Mouse (Mus musculus): Measurements from ENCODE around the gene Cryab. TPM values are rescaled to one million over a fixed set of nuclear protein-coding genes. Genes with fewer than 3 reads are reported as not detected.

Cryab gene
- polyA plus RNA-seq, 1 experiment from 2014 or later: 10.1 TPM

DNA sequence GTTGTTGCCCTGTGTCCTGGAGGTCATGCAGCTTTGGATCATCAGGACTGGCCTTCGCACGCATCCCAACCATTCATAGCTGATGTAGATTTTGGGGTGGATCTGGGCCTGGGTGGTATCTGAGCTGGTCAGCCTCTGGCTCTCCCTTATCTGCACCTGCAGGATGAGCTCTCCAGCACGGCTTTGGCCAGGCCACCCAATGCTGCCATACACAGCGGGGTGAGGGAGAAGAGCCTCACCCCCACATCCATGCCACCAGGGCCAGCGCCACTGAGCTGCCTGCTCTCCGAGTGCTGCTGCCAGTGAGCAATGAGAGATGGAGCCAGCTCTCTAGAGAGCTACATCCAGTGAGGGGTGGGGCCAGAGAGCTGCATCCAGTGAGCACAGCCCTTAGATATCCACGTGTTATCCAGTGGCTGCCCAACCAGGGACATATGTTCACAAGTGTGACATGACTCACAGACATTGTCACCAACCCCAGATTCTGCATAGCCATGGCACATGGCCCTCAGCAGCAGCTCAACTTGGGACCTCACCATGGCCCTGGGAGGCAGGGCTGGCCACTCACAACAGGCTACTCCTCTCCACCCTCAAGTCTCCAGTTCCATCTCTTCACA, 52.0 kb downstream of the Cryab start:
- H3K4me2 ChIP-seq (ENCODE audit: low read length): no peak overlapping the region
- no peaks in the 10 kb centered on the region for H3K27me3 ChIP-seq (replicated peaks; ENCODE audit: control insufficient read depth, insufficient read depth, low read length)
- H3K36me3 ChIP-seq (ENCODE audit: control insufficient read depth, insufficient read depth): peaks cover 8% of the 10 kb centered on the region; the same call in 1 of the 2 replicates
- no peak overlapping the region for H3K4me3 ChIP-seq (replicated peaks; ENCODE audit: low read length)
- 90% methylated on average over 7 of the region's 7 CpGs for WGBS
- no peak for ATAC-seq
- no peaks in the 10 kb centered on the region for H3K9me3 ChIP-seq (ENCODE audit: control insufficient read depth, low read length)
- H3K9ac ChIP-seq (replicated peaks; ENCODE audit: low read depth, low read length): no peak overlapping the region
- H3K27ac ChIP-seq (ENCODE audit: low read length): no peak overlapping the region
- no peaks in the 10 kb centered on the region for H3K4me1 ChIP-seq (replicated peaks; ENCODE audit: control insufficient read depth, insufficient read depth, low read length)

Other genes starting within 250 kb of the Cryab start
- 86.8 and 94.1 TPM in 2 replicates for gene Pts, start 222.6 kb upstream of the Cryab start, polyA plus RNA-seq (2015; fragmentation: Nextera tagmentation; extraction: Ambion mirVana)
- 15.8 and 16.5 TPM in 2 replicates for gene Il18, start 196.5 kb upstream of the Cryab start, polyA plus RNA-seq (2015; fragmentation: Nextera tagmentation; extraction: Ambion mirVana)
- 0.52 and 0.61 TPM in 2 replicates for gene Bco2, start 196.1 kb upstream of the Cryab start, polyA plus RNA-seq (2015; fragmentation: Nextera tagmentation; extraction: Ambion mirVana)
- not detected in 2 replicates for gene Tex12, start 190.0 kb upstream of the Cryab start, polyA plus RNA-seq (2015; fragmentation: Nextera tagmentation; extraction: Ambion mirVana)
- 205 and 215 TPM in 2 replicates for gene Sdhd, start 147.5 kb upstream of the Cryab start, polyA plus RNA-seq (2015; fragmentation: Nextera tagmentation; extraction: Ambion mirVana)
- gene Timm8b, start 147.4 kb upstream of the Cryab start, polyA plus RNA-seq (2015; fragmentation: Nextera tagmentation; extraction: Ambion mirVana): 308 and 327 TPM in 2 replicates
- 2.7 and 4.1 TPM in 2 replicates for gene Pih1d2, start 134.0 kb upstream of the Cryab start, polyA plus RNA-seq (2015; fragmentation: Nextera tagmentation; extraction: Ambion mirVana)
- 19.7 and 20.6 TPM in 2 replicates for gene Nkapd1, start 133.9 kb upstream of the Cryab start, polyA plus RNA-seq (2015; fragmentation: Nextera tagmentation; extraction: Ambion mirVana)
- gene Dlat, start 91.5 kb upstream of the Cryab start, polyA plus RNA-seq (2015; fragmentation: Nextera tagmentation; extraction: Ambion mirVana): 43.4 and 44.3 TPM in 2 replicates
- 28.5 and 29.7 TPM in 2 replicates for gene Dixdc1, start 11.8 kb upstream of the Cryab start, polyA plus RNA-seq (2015; fragmentation: Nextera tagmentation; extraction: Ambion mirVana)
- gene 2310030G06Rik, start 4.8 kb upstream of the Cryab start, polyA plus RNA-seq (2015; fragmentation: Nextera tagmentation; extraction: Ambion mirVana): 1.5 and 1.7 TPM in 2 replicates
- 0.81 and 0.96 TPM in 2 replicates for gene Hspb2, start 1.0 kb downstream of the Cryab start, polyA plus RNA-seq (2015; fragmentation: Nextera tagmentation; extraction: Ambion mirVana)
- 12.0 and 13.3 TPM in 2 replicates for gene Fdxacb1, start 16.9 kb downstream of the Cryab start, polyA plus RNA-seq (2015; fragmentation: Nextera tagmentation; extraction: Ambion mirVana)
- 51.0 and 54.1 TPM in 2 replicates for gene Alg9, start 23.7 kb downstream of the Cryab start, polyA plus RNA-seq (2015; fragmentation: Nextera tagmentation; extraction: Ambion mirVana)
- 52.5 and 56.1 TPM in 2 replicates for gene 1110032A03Rik, start 24.2 kb downstream of the Cryab start, polyA plus RNA-seq (2015; fragmentation: Nextera tagmentation; extraction: Ambion mirVana)
- 86.4 and 104 TPM in 2 replicates for gene Ppp2r1b, start 94.0 kb downstream of the Cryab start, polyA plus RNA-seq (2015; fragmentation: Nextera tagmentation; extraction: Ambion mirVana)

Measured in forebrain, embryonic 16.5 days (tissue).